Mouse (Mus musculus) heart, postnatal 4 days (tissue): ENCODE data around the gene Duoxa1. TPM values are rescaled to one million over a fixed set of nuclear protein-coding genes. Genes with fewer than 3 reads are reported as not detected.

Experiments
- DNase-seq: peaks from one replicate; pipeline ENCODE4 v3.0.0; 2021
- total RNA-seq, 2 experiments: library from RNA; stranded (reverse); gene quantifications; 2 replicates each; pipeline ENCODE4 v1.2.3; 2021

The Duoxa1 gene
- total RNA-seq, 2 experiments from 2014 or later: not detected

- DNase-seq: no peak
These were observed 16.0 kb downstream of the Duoxa1 start for GRCm38 (mm10) chr2:122297271-122298095.

GRCm38 (mm10) chr2:122294916-122295315 is 18.6 kb downstream of the Duoxa1 start:
- DNase-seq: no peak

- peak; percentile 37 for DNase-seq
These were observed 27.4 kb downstream of the Duoxa1 start for GRCm38 (mm10) chr2:122286137-122286536.

- DNase-seq: no peak
These were observed 29.4 kb downstream of the Duoxa1 start for GRCm38 (mm10) chr2:122284091-122284490.

- no peak for DNase-seq
These were observed 34.8 kb downstream of the Duoxa1 start for GRCm38 (mm10) chr2:122278769-122279168.

- DNase-seq: no peak
These were observed 46.9 kb downstream of the Duoxa1 start for GRCm38 (mm10) chr2:122266407-122267193.

GRCm38 (mm10) chr2:122264690-122265089 is 48.8 kb downstream of the Duoxa1 start:
- DNase-seq: no peak

GRCm38 (mm10) chr2:122260729-122261128 is 52.8 kb downstream of the Duoxa1 start:
- no peak for DNase-seq

GRCm38 (mm10) chr2:122255997-122256396 is 57.5 kb downstream of the Duoxa1 start:
- DNase-seq: no peak

Other genes starting within 250 kb of the Duoxa1 start
- 10 to 100 TPM; 12.2 TPM for gene Spg11, start 195.3 kb downstream of the Duoxa1 start, total RNA-seq
- gene B2m, start 166.0 kb downstream of the Duoxa1 start, total RNA-seq: 100 to 1,000 TPM; 114 to 125 TPM
- gene Trim69, start 153.0 kb downstream of the Duoxa1 start, total RNA-seq: not detected
- gene Patl2, start 127.5 kb downstream of the Duoxa1 start, total RNA-seq: not detected
- gene Terb2, start 127.5 kb downstream of the Duoxa1 start, total RNA-seq: not detected
- gene Sord, start 79.0 kb downstream of the Duoxa1 start, total RNA-seq: 10 to 100 TPM; 84.4 to 86.0 TPM
- under 1 TPM; 0.55 to 0.59 TPM for gene Duox2, start 15.3 kb downstream of the Duoxa1 start, total RNA-seq
- under 1 TPM; 0.16 to 0.21 TPM for gene Duoxa2, start 14.8 kb downstream of the Duoxa1 start, total RNA-seq
- not detected for gene Duox1, start 1.9 kb upstream of the Duoxa1 start, total RNA-seq
- 10 to 100 TPM; 10.1 to 11.3 TPM for gene Shf, start 55.4 kb upstream of the Duoxa1 start, total RNA-seq
- gene Slc28a2, start 112.7 kb upstream of the Duoxa1 start, total RNA-seq: 10 to 100 TPM; 18.9 to 19.1 TPM
- under 1 TPM; 0.50 to 0.62 TPM for gene Gm14085, start 171.2 kb upstream of the Duoxa1 start, total RNA-seq